Mouse (Mus musculus) mature B cell (primary cell): Measurements from ENCODE around the gene Prss12.

ENCODE experiments used
- in situ Hi-C: fragments of 300-500 bp; cut with MboI; formaldehyde crosslinking; loops from 2 replicates; pipeline ENCODE4 v1.14.3; 2019

The Prss12 gene

GRCm38 (mm10) chr3:123476833-123477232 is 30.1 kb downstream of the Prss12 start:
- in situ Hi-C loops = no loop called here

- in situ Hi-C loops = no loop called here
These were observed 34.6 kb downstream of the Prss12 start for GRCm38 (mm10) chr3:123481266-123481665.

GRCm38 (mm10) chr3:123491814-123492213 is 45.1 kb downstream of the Prss12 start:
- in situ Hi-C loops = no loop called here

- in situ Hi-C loops = no loop called here
These were observed 46.5 kb downstream of the Prss12 start for GRCm38 (mm10) chr3:123493163-123493562.

- in situ Hi-C loops = no loop called here
These were observed 48.4 kb downstream of the Prss12 start for GRCm38 (mm10) chr3:123495088-123495487.

GRCm38 (mm10) chr3:123498787-123499186 is 52.1 kb downstream of the Prss12 start:
- in situ Hi-C loops = no loop called here

- in situ Hi-C loops = loop anchor here (10.0 kb wide), 1 partner anchor 57 kb away; the partner anchor contains the start of gene Prss12
These were observed 55.1 kb downstream of the Prss12 start for GRCm38 (mm10) chr3:123501798-123502197.

- in situ Hi-C loops = loop anchor here (10.0 kb wide), 1 partner anchor 59 kb away; the partner anchor contains the start of gene Prss12
These were observed 57.2 kb downstream of the Prss12 start for GRCm38 (mm10) chr3:123503943-123504342.

GRCm38 (mm10) chr3:123504783-123505182 is 58.1 kb downstream of the Prss12 start:
- in situ Hi-C loops = loop anchor here (5.0 to 10.0 kb wide), 2 partner anchors 60 to 117 kb away; partner anchors contain the start of genes Mettl14 and Prss12

GRCm38 (mm10) chr3:123505778-123506667 is 59.3 kb downstream of the Prss12 start:
- in situ Hi-C loops = loop anchor here (5.0 to 10.0 kb wide), 2 partner anchors 61 to 119 kb away; partner anchors contain the start of genes Mettl14 and Prss12

GRCm38 (mm10) chr3:123506699-123507662 is 60.3 kb downstream of the Prss12 start:
- in situ Hi-C loops = loop anchor here (5.0 to 10.0 kb wide), 2 partner anchors 62 to 120 kb away; partner anchors contain the start of genes Mettl14 and Prss12

GRCm38 (mm10) chr3:123507663-123508055 is 60.9 kb downstream of the Prss12 start:
- in situ Hi-C loops = loop anchor here (5.0 to 10.0 kb wide), 2 partner anchors 63 to 120 kb away; partner anchors contain the start of genes Mettl14 and Prss12

GRCm38 (mm10) chr3:123508056-123508674 is 61.5 kb downstream of the Prss12 start:
- in situ Hi-C loops = loop anchor here (5.0 to 10.0 kb wide), 2 partner anchors 63 to 121 kb away; partner anchors contain the start of genes Mettl14 and Prss12

GRCm38 (mm10) chr3:123508675-123509376 is 62.1 kb downstream of the Prss12 start:
- in situ Hi-C loops = loop anchor here (5.0 to 10.0 kb wide), 2 partner anchors 64 to 122 kb away; partner anchors contain the start of genes Mettl14 and Prss12

- in situ Hi-C loops = no loop called here
These were observed 65.1 kb downstream of the Prss12 start for GRCm38 (mm10) chr3:123511818-123512217.

GRCm38 (mm10) chr3:123514886-123515285 is 68.2 kb downstream of the Prss12 start:
- in situ Hi-C loops = no loop called here

GRCm38 (mm10) chr3:123515600-123516359 is 69.1 kb downstream of the Prss12 start:
- in situ Hi-C loops = no loop called here

- in situ Hi-C loops = no loop called here
These were observed 70.1 kb downstream of the Prss12 start for GRCm38 (mm10) chr3:123516784-123517183.

GRCm38 (mm10) chr3:123526313-123527067 is 79.8 kb downstream of the Prss12 start:
- in situ Hi-C loops = no loop called here
